Mouse (Mus musculus) stomach, postnatal 0 days (tissue): ENCODE data around the gene Abcb4. TPM values are rescaled to one million over a fixed set of nuclear protein-coding genes. Genes with fewer than 3 reads are reported as not detected.
"Not testable (repeated sequence)": the region's sequence is repeated elsewhere in the genome, so short reads cannot be mapped to it uniquely, and the experiment has no call there.

ENCODE experiments used
- ATAC-seq: fragments of 200-750 bp; cut with Nextera tagmentation; 2 replicates; pipeline ENCODE4 v1.8.0; 2017; ENCODE audit not compliant: low FRiP score, low TSS enrichment
- DNase-seq: peaks from one replicate; pipeline ENCODE4 v3.0.0-alpha.2; 2016; ENCODE audit warnings: low spot score
- H3K27ac ChIP-seq: fragments of 300-500 bp; sonication (generic); replicated peaks from 2 replicates; pipeline ENCODE4 v1.5.1; 2014; ENCODE audit warnings: mild to moderate bottlenecking, control low read depth
- H3K27me3 ChIP-seq: fragments of 300-500 bp; sonication (generic); 2 replicates; pipeline ENCODE4 v1.6.1; 2014; ENCODE audit warnings: low read length; ENCODE audit not compliant: control insufficient read depth, insufficient read depth
- H3K36me3 ChIP-seq: fragments of 300-500 bp; sonication (generic); 2 replicates; pipeline ENCODE4 v1.6.1; 2014; ENCODE audit warnings: low read length, mixed read lengths; ENCODE audit not compliant: control insufficient read depth, insufficient read depth
- H3K4me1 ChIP-seq: fragments of 300-500 bp; sonication (generic); replicated peaks from 2 replicates; pipeline ENCODE4 v1.6.1; 2014; ENCODE audit warnings: antibody characterized with exemption; ENCODE audit not compliant: control insufficient read depth, insufficient read depth
- H3K4me2 ChIP-seq: fragments of 300-500 bp; sonication (generic); replicated peaks from 2 replicates; pipeline ENCODE4 v1.6.1; 2014; ENCODE audit warnings: low read depth, mild to moderate bottlenecking, control low read depth, moderate library complexity
- H3K4me3 ChIP-seq: fragments of 300-500 bp; sonication (generic); 2 replicates; pipeline ENCODE4 v1.5.1; 2014; ENCODE audit warnings: low read depth, low read length, control low read depth
- H3K9ac ChIP-seq: fragments of 300-500 bp; sonication (generic); 2 replicates; pipeline ENCODE4 v1.6.1; 2014; ENCODE audit warnings: mild to moderate bottlenecking, low read length, control low read depth, mixed read lengths
- H3K9me3 ChIP-seq: fragments of 300-500 bp; sonication (generic); 2 replicates; pipeline ENCODE4 v1.6.1; 2016; ENCODE audit warnings: low read length; ENCODE audit not compliant: control insufficient read depth
- CTCF ChIP-seq: IDR thresholded peaks from 2 replicates; pipeline ENCODE4 v1.5.1; 2016; ENCODE audit warnings: antibody characterized with exemption, low read depth, mild to moderate bottlenecking, moderate library complexity
- EP300 ChIP-seq: optimal IDR thresholded peaks from 2 replicates; pipeline ENCODE3; 2016; ENCODE audit warnings: antibody characterized with exemption
- WGBS: fragments of 180-500 bp; shearing (Covaris S2); extraction: QIAGEN DNeasy Blood & Tissue Kit; methylation state at CpG from one replicate; pipeline ENCODE4 v1.1.7; 2014; 5-methylcytosine and 5-hydroxymethylcytosine counted together
- polyA plus RNA-seq: library from polyadenylated mRNA; unstranded; fragments of >200 nt; fragmentation: Nextera tagmentation; extraction: Ambion mirVana; gene quantifications from 2 replicates; pipeline ENCODE4 v1.2.1, GENCODE M21; 2015

Abcb4 gene
- polyA plus RNA-seq, 1 experiment from 2014 or later: 0.21 TPM

DNA sequence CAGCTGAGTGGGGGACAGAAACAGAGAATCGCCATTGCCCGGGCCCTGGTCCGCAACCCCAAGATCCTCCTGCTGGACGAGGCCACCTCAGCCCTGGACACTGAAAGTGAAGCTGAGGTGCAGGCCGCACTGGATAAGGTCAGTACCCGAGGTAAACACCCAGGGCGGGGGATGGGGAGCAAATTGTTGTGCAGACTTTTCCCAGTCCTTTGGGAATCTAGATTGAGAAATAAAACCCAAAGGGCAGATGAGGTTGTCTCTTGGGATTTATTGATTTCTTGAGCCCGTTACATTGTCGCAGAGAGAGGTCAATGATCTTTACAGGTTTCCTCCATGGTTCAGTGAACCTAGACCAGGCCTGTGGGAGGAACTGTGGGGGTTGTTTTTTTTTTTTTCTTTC is 34.9 kb downstream of the Abcb4 start:
- ATAC-seq: no peak
- no peak for DNase-seq
- H3K27ac ChIP-seq: no peak overlapping the region
- TF ChIP-seq EP300 (no peak), CTCF (no peak)
- no peak overlapping the region for H3K4me2 ChIP-seq
- H3K9me3 ChIP-seq: no peaks in the 10 kb centered on the region
- no peaks in the 10 kb centered on the region for H3K27me3 ChIP-seq
- WGBS: 79% methylated on average over 9 of the region's 9 CpGs
- no peak overlapping the region for H3K9ac ChIP-seq
- H3K4me3 ChIP-seq: no peak overlapping the region
- no peaks in the 10 kb centered on the region for H3K4me1 ChIP-seq
- no peaks in the 10 kb centered on the region for H3K36me3 ChIP-seq

DNA sequence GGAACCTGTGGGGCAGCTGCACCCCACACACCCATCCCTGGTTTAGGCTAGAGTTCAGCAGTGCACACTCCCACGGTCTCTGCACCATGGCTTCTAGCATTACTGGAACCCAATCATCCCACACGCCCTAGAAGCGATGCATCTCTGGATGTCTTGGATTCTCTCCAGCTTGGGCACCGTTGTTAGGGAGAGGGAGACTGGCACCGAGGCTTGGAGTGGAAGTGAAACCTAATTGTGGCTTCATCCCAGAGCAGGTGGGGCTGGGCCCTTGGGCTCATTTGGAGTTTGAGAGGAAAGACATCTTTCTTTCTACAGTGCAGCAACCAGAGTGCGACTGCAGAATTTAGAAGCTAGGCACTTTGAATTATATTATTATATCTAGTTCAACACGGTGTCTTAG is 44.4 kb downstream of the Abcb4 start:
- Histone ChIP-seq H3K9me3 (no peaks in the 10 kb centered on the region), H3K27me3 (no peaks in the 10 kb centered on the region), H3K4me2 (no peak overlapping the region), H3K9ac (no peak overlapping the region), H3K27ac (no peak overlapping the region), H3K4me3 (no peak overlapping the region), H3K36me3 (no peaks in the 10 kb centered on the region), H3K4me1 (no peaks in the 10 kb centered on the region)
- 83% methylated on average over 7 of the region's 7 CpGs for WGBS
- DNase-seq (no peak), ATAC-seq (no peak)
- TF ChIP-seq CTCF (no peak), EP300 (no peak)

DNA sequence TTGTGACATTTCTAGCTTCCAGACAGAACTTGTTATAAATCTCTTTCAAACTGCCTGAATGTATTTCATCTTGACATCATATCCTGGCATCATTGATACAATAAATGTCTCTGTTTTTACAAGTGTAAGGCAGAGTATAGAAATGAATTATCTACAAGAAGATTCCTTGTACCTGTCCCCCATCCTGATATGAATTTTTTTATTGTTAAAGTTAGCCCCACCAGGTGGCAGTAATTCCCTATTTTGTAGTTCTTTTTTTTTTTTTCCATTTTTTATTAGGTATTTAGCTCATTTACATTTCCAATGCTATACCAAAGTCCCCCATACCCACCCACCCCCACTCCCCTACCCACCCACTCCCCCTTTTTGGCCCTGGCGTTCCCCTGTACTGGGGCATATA is 47.7 kb downstream of the Abcb4 start:
- H3K27ac ChIP-seq, DNase-seq, H3K4me2 ChIP-seq, ATAC-seq, H3K27me3 ChIP-seq, H3K9me3 ChIP-seq, H3K36me3 ChIP-seq, H3K4me1 ChIP-seq, H3K4me3 ChIP-seq, H3K9ac ChIP-seq: not testable (repeated sequence)
- no CpG with 5 or more reads among the region's 1 CpGs for WGBS
- peak; percentile 46 for TF ChIP-seq CTCF

GRCm38 (mm10) chr5:8943836-8944235 is 50.3 kb downstream of the Abcb4 start:
- Histone ChIP-seq H3K27ac (no peak overlapping the region), H3K4me3 (no peak overlapping the region), H3K4me1 (no peaks in the 10 kb centered on the region), H3K9me3 (no peaks in the 10 kb centered on the region), H3K36me3 (no peaks in the 10 kb centered on the region), H3K4me2 (no peak overlapping the region), H3K9ac (no peak overlapping the region), H3K27me3 (no peaks in the 10 kb centered on the region)
- ATAC-seq: no peak
- TF ChIP-seq CTCF (no peak), EP300 (no peak)
- 68% methylated on average over 3 of the region's 3 CpGs for WGBS
- no peak for DNase-seq

GRCm38 (mm10) chr5:8947423-8948110 is 54.0 kb downstream of the Abcb4 start:
- H3K9me3 ChIP-seq: no peaks in the 10 kb centered on the region
- TF ChIP-seq CTCF (no peak), EP300 (no peak)
- no peak overlapping the region for H3K4me3 ChIP-seq
- no peaks in the 10 kb centered on the region for H3K27me3 ChIP-seq
- DNase-seq: no peak
- H3K9ac ChIP-seq: no peak overlapping the region
- 70% methylated on average over 4 of the region's 4 CpGs for WGBS
- no peak for ATAC-seq
- no peak overlapping the region for H3K27ac ChIP-seq
- H3K4me1 ChIP-seq: no peaks in the 10 kb centered on the region
- no peaks in the 10 kb centered on the region for H3K36me3 ChIP-seq
- no peak overlapping the region for H3K4me2 ChIP-seq

DNA sequence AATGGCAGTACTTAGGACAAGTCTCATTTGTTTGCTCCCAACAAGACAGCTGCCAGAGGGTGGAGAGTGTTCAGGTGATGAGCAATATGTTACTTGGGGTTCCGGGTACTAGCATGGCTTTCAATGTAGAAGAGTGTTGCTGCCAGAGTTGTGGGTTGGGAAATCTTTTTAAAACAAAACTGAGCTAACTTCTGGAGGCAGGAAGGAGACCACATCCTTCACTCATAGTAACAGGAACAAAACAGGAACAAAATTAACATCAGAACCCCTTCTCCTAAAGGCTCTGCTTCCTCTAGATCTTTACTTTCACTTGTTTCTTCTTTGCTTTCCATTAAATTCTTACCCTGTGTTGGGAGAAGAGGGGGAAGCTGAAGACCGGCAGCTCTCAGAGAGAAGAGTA is 60.1 kb downstream of the Abcb4 start:
- Histone ChIP-seq H3K27me3 (no peaks in the 10 kb centered on the region), H3K4me3 (no peak overlapping the region), H3K27ac (no peak overlapping the region), H3K4me2 (no peak overlapping the region), H3K36me3 (no peaks in the 10 kb centered on the region), H3K9me3 (no peaks in the 10 kb centered on the region), H3K9ac (no peak overlapping the region), H3K4me1 (no peaks in the 10 kb centered on the region)
- ATAC-seq (no peak), DNase-seq (no peak)
- 89% methylated on average over 2 of the region's 2 CpGs for WGBS
- TF ChIP-seq EP300 (no peak), CTCF (no peak)
